Mouse (Mus musculus) liver, embryonic 13.5 days (tissue): Measurements from ENCODE around the gene Acsbg1. TPM values are rescaled to one million over a fixed set of nuclear protein-coding genes. Genes with fewer than 3 reads are reported as not detected.

Experiments used
- ATAC-seq: fragments of 200-750 bp; cut with Nextera tagmentation; 2 replicates; pipeline ENCODE4 v1.8.0; 2017; ENCODE audit warnings: low read depth, mild to moderate bottlenecking, moderate number of reproducible peaks, moderate library complexity
- DNase-seq: peaks from one replicate; pipeline ENCODE4 v3.0.0; 2022
- H3K27ac ChIP-seq: fragments of 300-500 bp; sonication (generic); 2 replicates; pipeline ENCODE4 v1.5.1; 2015; ENCODE audit warnings: moderate library complexity, mild to moderate bottlenecking, inconsistent platforms
- H3K27me3 ChIP-seq: fragments of 300-500 bp; sonication (generic); 2 replicates; pipeline ENCODE4 v1.6.1; 2015; ENCODE audit warnings: mild to moderate bottlenecking, inconsistent platforms
- H3K36me3 ChIP-seq: fragments of 300-500 bp; sonication (generic); 2 replicates; pipeline ENCODE4 v1.6.1; 2015; ENCODE audit warnings: mild to moderate bottlenecking, inconsistent platforms
- H3K4me1 ChIP-seq: fragments of 300-500 bp; sonication (generic); replicated peaks from 2 replicates; pipeline ENCODE4 v1.6.1; 2015; ENCODE audit warnings: inconsistent platforms
- H3K4me2 ChIP-seq: fragments of 300-500 bp; sonication (generic); 2 replicates; pipeline ENCODE4 v1.6.1; 2015; ENCODE audit warnings: inconsistent platforms, mild to moderate bottlenecking, moderate library complexity
- H3K4me3 ChIP-seq: fragments of 300-500 bp; sonication (generic); replicated peaks from 2 replicates; pipeline ENCODE4 v1.5.1; 2015; ENCODE audit warnings: mild to moderate bottlenecking, inconsistent platforms
- H3K9ac ChIP-seq: fragments of 300-500 bp; sonication (generic); 2 replicates; pipeline ENCODE4 v1.6.1; 2015; ENCODE audit warnings: mild to moderate bottlenecking, inconsistent platforms
- H3K9me3 ChIP-seq: fragments of 300-500 bp; sonication (generic); replicated peaks from 2 replicates; pipeline ENCODE4 v1.6.1; 2016; ENCODE audit warnings: inconsistent platforms
- WGBS: fragments of 180-500 bp; shearing (Covaris S2); methylation state at CpG from one replicate; pipeline ENCODE4 v1.1.7; 2015; ENCODE audit not compliant: insufficient replicate concordance; 5-methylcytosine and 5-hydroxymethylcytosine counted together
- polyA plus RNA-seq: library from polyadenylated mRNA; unstranded; fragments of >200 nt; fragmentation: Nextera tagmentation; extraction: Ambion mirVana; gene quantifications from 2 replicates; pipeline ENCODE4 v1.2.1, GENCODE M21; 2015

Acsbg1 gene
- polyA plus RNA-seq, 1 experiment from 2014 or later: 0.15 TPM

- 68% methylated on average over 4 of the region's 4 CpGs for WGBS
- ATAC-seq (no peak), DNase-seq (no peak)
- H3K4me3 ChIP-seq: no peak overlapping the region
- no peaks in the 10 kb centered on the region for H3K27me3 ChIP-seq
- no peak overlapping the region for H3K9ac ChIP-seq
- H3K27ac ChIP-seq: no peak overlapping the region
- H3K36me3 ChIP-seq: no peaks in the 10 kb centered on the region
- 0 out of 2 replicates have a peak, but pooled peaks cover 2% of the 10 kb centered on the region for H3K9me3 ChIP-seq
- no peaks in the 10 kb centered on the region for H3K4me1 ChIP-seq
- no peak overlapping the region for H3K4me2 ChIP-seq
Observed at GRCm38 (mm10) chr9:54668455-54668854, 6.8 kb upstream of the Acsbg1 start.

GRCm38 (mm10) chr9:54666116-54666515 lies 4.4 kb upstream of the Acsbg1 start:
- no peaks in the 10 kb centered on the region for H3K27me3 ChIP-seq
- ATAC-seq: no peak
- 0 out of 2 replicates have a peak, but pooled peaks cover 2% of the 10 kb centered on the region for H3K9me3 ChIP-seq
- H3K9ac ChIP-seq: no peak overlapping the region
- H3K4me2 ChIP-seq: no peak overlapping the region
- peaks cover 7% of the 10 kb centered on the region; the same call in 1 of the 2 replicates for H3K4me1 ChIP-seq
- no peak overlapping the region for H3K27ac ChIP-seq
- DNase-seq: no peak
- no peak overlapping the region for H3K4me3 ChIP-seq
- H3K36me3 ChIP-seq: no peaks in the 10 kb centered on the region
- 85% methylated on average over 3 of the region's 3 CpGs for WGBS

GRCm38 (mm10) chr9:54664358-54664757 lies 2.7 kb upstream of the Acsbg1 start:
- Histone ChIP-seq H3K4me3 (no peak overlapping the region), H3K9me3 (0 out of 2 replicates have a peak, but pooled peaks cover 2% of the 10 kb centered on the region), H3K27ac (no peak overlapping the region), H3K4me2 (no peak overlapping the region), H3K4me1 (peaks cover 7% of the 10 kb centered on the region; the same call in 1 of the 2 replicates), H3K9ac (no peak overlapping the region), H3K27me3 (no peaks in the 10 kb centered on the region), H3K36me3 (no peaks in the 10 kb centered on the region)
- DNase-seq (no peak), ATAC-seq (no peak)
- 76% methylated on average over 9 of the region's 9 CpGs for WGBS

GRCm38 (mm10) chr9:54658773-54659172 lies 2.9 kb downstream of the Acsbg1 start:
- Histone ChIP-seq H3K36me3 (no peaks in the 10 kb centered on the region), H3K27ac (no peak overlapping the region), H3K27me3 (no peaks in the 10 kb centered on the region), H3K9ac (no peak overlapping the region), H3K4me2 (no peak overlapping the region), H3K4me1 (peaks cover 7% of the 10 kb centered on the region; the same call in 1 of the 2 replicates), H3K9me3 (no peaks in the 10 kb centered on the region), H3K4me3 (no peak overlapping the region)
- 56% methylated on average over 6 of the region's 6 CpGs for WGBS
- no peak for ATAC-seq
- no peak for DNase-seq

GRCm38 (mm10) chr9:54656402-54656801 lies 5.3 kb downstream of the Acsbg1 start:
- H3K9ac ChIP-seq: no peak overlapping the region
- no peaks in the 10 kb centered on the region for H3K4me1 ChIP-seq
- no peak overlapping the region for H3K4me3 ChIP-seq
- ATAC-seq (no peak), DNase-seq (no peak)
- no peak overlapping the region for H3K4me2 ChIP-seq
- H3K27ac ChIP-seq: no peak overlapping the region
- 74% methylated on average over 6 of the region's 6 CpGs for whole genome bisulfite sequencing
- no peaks in the 10 kb centered on the region for H3K27me3 ChIP-seq
- H3K36me3 ChIP-seq: no peaks in the 10 kb centered on the region
- no peaks in the 10 kb centered on the region for H3K9me3 ChIP-seq

- Histone ChIP-seq H3K27me3 (no peaks in the 10 kb centered on the region), H3K36me3 (no peaks in the 10 kb centered on the region), H3K27ac (no peak overlapping the region), H3K9ac (no peak overlapping the region), H3K4me3 (no peak overlapping the region), H3K4me1 (no peaks in the 10 kb centered on the region), H3K9me3 (no peaks in the 10 kb centered on the region), H3K4me2 (no peak overlapping the region)
- ATAC-seq (no peak), DNase-seq (no peak)
- 67% methylated on average over 2 of the region's 2 CpGs for WGBS
Observed at GRCm38 (mm10) chr9:54655846-54656245, 5.8 kb downstream of the Acsbg1 start.

- H3K4me3 ChIP-seq: no peak overlapping the region
- no peaks in the 10 kb centered on the region for H3K36me3 ChIP-seq
- no peak overlapping the region for H3K4me2 ChIP-seq
- no peak overlapping the region for H3K27ac ChIP-seq
- H3K9ac ChIP-seq: no peak overlapping the region
- DNase-seq: no peak
- H3K27me3 ChIP-seq: no peaks in the 10 kb centered on the region
- no peaks in the 10 kb centered on the region for H3K9me3 ChIP-seq
- no peak for ATAC-seq
- WGBS: 43% methylated on average over 2 of the region's 2 CpGs
- no peaks in the 10 kb centered on the region for H3K4me1 ChIP-seq
Observed at GRCm38 (mm10) chr9:54652778-54653177, 8.9 kb downstream of the Acsbg1 start.

DNA sequence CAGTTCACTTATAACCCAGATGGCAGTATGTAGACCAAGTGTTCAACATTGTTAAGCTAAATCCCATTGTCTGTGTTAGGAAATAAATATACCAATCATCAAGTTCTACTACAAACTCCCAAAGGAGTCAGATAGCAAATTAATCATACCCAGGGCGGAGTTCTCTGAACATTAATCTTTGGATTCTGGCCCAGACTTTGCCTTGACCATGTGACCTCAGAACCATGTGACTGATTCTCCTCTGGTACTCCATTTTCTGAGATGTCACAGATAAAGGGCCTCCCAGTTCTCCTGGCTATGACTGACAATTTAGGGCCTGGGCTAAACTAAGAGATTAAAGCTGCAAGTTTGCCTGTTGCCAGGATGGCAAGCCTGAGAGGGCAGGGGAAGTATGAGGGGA lies 12.3 kb downstream of the Acsbg1 start:
- ATAC-seq (no peak), DNase-seq (no peak)
- Histone ChIP-seq H3K36me3 (no peaks in the 10 kb centered on the region), H3K27me3 (peaks cover 8% of the 10 kb centered on the region), H3K9me3 (no peaks in the 10 kb centered on the region), H3K9ac (no peak overlapping the region), H3K4me3 (no peak overlapping the region), H3K27ac (no peak overlapping the region), H3K4me1 (no peaks in the 10 kb centered on the region), H3K4me2 (no peak overlapping the region)
- WGBS: 50% methylated on average over 1 of the region's 1 CpGs

- no peaks in the 10 kb centered on the region for H3K9me3 ChIP-seq
Observed at GRCm38 (mm10) chr9:54647456-54647855, 14.2 kb downstream of the Acsbg1 start.

GRCm38 (mm10) chr9:54646252-54646651 lies 15.4 kb downstream of the Acsbg1 start:
- Histone ChIP-seq H3K9me3 (no peaks in the 10 kb centered on the region), H3K4me3 (no peak overlapping the region), H3K9ac (no peak overlapping the region), H3K36me3 (no peaks in the 10 kb centered on the region), H3K4me1 (peaks cover 9% of the 10 kb centered on the region), H3K27me3 (peaks cover 8% of the 10 kb centered on the region), H3K4me2 (no peak overlapping the region), H3K27ac (no peak overlapping the region)
- 70% methylated on average over 9 of the region's 9 CpGs for WGBS
- DNase-seq: no peak
- no peak for ATAC-seq

More at GRCm38 (mm10) chr9:54647456-54647855, 14.2 kb downstream of the Acsbg1 start:
- Histone ChIP-seq H3K4me1 (peaks cover 4% of the 10 kb centered on the region), H3K9ac (no peak overlapping the region), H3K27ac (no peak overlapping the region), H3K4me3 (no peak overlapping the region), H3K4me2 (no peak overlapping the region), H3K36me3 (no peaks in the 10 kb centered on the region), H3K27me3 (peaks cover 8% of the 10 kb centered on the region)
- no peak for ATAC-seq
- WGBS: 49% methylated on average over 2 of the region's 2 CpGs
- no peak for DNase-seq

DNA sequence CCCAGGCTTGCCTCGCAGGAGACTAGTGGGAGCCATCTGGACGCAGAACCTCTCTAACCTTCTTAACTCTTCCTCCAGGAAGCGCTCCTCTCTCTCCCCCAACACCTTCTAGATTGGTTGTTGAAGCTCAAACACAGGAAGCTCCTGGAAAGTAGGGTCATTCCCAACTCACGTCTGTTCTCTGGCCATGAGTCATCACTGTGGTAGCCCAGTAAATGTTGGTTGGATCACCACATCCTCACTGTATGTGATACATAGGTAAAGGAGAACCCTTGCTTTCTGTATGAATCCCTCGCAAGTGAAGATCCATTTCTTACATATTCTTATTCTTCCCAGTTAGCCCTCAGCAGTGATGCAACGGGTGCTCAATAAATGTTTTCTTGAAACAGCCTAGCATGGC lies 16.1 kb downstream of the Acsbg1 start:
- WGBS: 59% methylated on average over 6 of the region's 6 CpGs
- Histone ChIP-seq H3K27ac (no peak overlapping the region), H3K4me1 (peaks cover 9% of the 10 kb centered on the region), H3K4me3 (no peak overlapping the region), H3K36me3 (no peaks in the 10 kb centered on the region), H3K27me3 (peaks cover 8% of the 10 kb centered on the region), H3K4me2 (no peak overlapping the region), H3K9me3 (no peaks in the 10 kb centered on the region), H3K9ac (no peak overlapping the region)
- DNase-seq (no peak), ATAC-seq (no peak)

- Histone ChIP-seq H3K4me3 (no peak overlapping the region), H3K9me3 (no peaks in the 10 kb centered on the region), H3K27ac (no peak overlapping the region), H3K27me3 (peaks cover 8% of the 10 kb centered on the region), H3K4me1 (peaks cover 9% of the 10 kb centered on the region), H3K36me3 (no peaks in the 10 kb centered on the region), H3K4me2 (no peak overlapping the region), H3K9ac (no peak overlapping the region)
- DNase-seq: no peak
- WGBS: 73% methylated on average over 7 of the region's 7 CpGs
- no peak for ATAC-seq
Observed at GRCm38 (mm10) chr9:54643179-54643578, 18.5 kb downstream of the Acsbg1 start.
